Mouse (Mus musculus) gastrocnemius, adult 8-10 months (tissue): ENCODE data around the gene Mmel1. TPM values are rescaled to one million over a fixed set of nuclear protein-coding genes. Genes with fewer than 3 reads are reported as not detected.
A peak's percentile ranks its signal among the peaks of the same experiment; 100 is the strongest.

Experiments
- DNase-seq, 2 experiments: peaks; one replicate each; pipeline ENCODE4 v3.0.0; 2022; ENCODE audit warnings: low spot score in 2 of 2
- total RNA-seq, 4 experiments: library from RNA; stranded (reverse); gene quantifications; 2 replicates each; pipeline ENCODE4 v1.2.4; 2022

Mmel1 gene
- total RNA-seq, 4 experiments from 2014 or later = not detected

- peak; percentile 69 to 81 for DNase-seq
Observed at GRCm38 (mm10) chr4:154864271-154864771, 5.1 kb upstream of the Mmel1 start.

DNA sequence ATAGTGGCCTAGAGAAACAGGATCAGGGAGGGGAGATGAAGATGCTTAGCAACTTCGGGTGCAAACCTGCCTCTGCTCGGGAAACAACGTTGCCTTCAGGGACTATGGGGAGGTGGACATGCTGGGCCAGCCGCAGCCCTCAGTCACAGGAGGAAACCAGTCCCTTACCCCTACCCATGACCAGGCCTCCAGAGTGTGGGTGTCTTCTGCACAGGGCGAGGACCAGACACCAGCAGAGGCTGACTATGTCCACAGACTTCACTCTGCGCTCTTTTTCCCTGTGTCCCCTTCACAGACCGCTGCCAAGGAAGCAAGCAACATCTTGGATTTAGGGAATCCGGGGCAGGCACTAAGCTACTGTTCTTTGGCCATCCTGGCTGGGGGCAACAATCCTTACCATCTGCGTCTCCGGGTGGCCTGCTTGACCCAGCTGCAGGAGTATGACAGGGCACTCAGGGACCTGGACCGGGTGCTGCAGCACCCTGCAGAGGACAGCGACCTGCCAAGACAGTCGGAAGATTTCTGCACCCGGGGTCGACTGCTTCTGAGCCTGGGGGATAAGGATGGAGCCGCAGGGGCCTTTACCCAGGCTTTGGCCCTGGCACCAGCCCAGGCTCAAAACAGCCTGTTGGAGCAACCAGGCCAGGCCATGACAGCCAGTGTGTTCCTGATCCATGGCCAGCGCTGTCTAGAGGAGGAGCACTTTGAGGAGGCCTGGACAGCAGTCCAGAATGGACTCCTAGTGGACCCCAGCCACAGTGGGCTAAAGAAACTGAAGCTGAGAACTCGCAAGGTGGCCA is 4.2 kb upstream of the Mmel1 start:
- DNase-seq = peak in 1 of 2 experiments; percentile 1

DNA sequence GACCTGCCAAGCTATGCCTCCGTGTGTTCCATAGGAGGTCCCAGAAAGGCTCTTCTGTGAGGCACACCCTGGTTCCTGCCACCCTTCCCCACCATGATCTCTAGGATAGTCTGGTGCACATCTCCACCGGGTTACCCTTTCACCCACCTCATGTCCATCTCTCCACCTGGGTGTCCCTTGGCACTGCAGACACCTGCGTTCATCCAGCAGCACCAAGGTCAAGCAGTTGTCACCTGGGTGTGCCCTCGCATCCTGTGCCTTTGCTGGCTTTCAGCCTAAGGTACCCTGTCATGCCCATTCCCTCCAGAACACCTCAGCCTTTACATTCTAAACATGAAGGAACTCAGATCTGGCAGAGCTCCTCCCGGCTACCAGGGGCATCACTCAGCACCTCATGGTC is 3.0 kb upstream of the Mmel1 start:
- DNase-seq = no peak

- no peak for DNase-seq
Observed at GRCm38 (mm10) chr4:154867257-154867656, 2.1 kb upstream of the Mmel1 start.

- no peak for DNase-seq
Observed at GRCm38 (mm10) chr4:154870721-154871120, 1.3 kb downstream of the Mmel1 start.

- DNase-seq = no peak
Observed at GRCm38 (mm10) chr4:154871757-154872251, 2.4 kb downstream of the Mmel1 start.

- no peak for DNase-seq
Observed at GRCm38 (mm10) chr4:154873186-154873585, 3.8 kb downstream of the Mmel1 start.

DNA sequence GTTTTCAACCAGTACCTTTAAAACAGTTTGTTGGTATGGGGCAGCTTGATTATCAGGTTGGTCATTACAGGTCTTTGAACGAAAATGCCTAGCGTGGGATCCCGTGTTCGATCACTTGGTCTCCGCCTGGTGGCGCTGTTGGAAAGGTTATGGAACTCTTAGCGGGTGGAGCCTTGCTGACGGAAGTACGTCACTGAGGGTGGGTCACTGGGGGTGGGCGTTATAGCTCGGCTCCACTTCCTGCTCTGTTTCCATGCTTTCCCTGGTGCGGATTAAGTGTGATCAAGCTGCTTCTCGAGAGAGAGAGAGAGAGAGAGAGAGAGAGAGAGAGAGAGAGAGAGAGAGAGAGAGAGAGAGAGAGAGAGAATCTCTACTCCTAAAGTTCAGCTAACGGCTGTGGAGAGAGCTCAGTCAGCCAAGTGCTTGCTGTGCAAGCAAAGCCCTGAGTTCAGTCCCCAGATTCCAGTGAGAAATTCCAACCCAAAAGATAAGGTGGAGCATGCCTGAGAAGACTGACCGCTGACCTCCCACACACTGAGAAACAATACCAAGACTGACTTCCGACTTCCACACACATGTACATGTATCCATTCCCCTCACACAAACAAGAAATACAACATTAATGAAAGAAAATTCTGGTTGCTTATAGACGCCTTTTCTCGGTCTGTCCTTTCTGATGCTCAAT is 8.6 kb downstream of the Mmel1 start:
- peak; percentile 74 to 78 for DNase-seq

- no peak for DNase-seq
Observed at GRCm38 (mm10) chr4:154880730-154881129, 11.3 kb downstream of the Mmel1 start.

DNA sequence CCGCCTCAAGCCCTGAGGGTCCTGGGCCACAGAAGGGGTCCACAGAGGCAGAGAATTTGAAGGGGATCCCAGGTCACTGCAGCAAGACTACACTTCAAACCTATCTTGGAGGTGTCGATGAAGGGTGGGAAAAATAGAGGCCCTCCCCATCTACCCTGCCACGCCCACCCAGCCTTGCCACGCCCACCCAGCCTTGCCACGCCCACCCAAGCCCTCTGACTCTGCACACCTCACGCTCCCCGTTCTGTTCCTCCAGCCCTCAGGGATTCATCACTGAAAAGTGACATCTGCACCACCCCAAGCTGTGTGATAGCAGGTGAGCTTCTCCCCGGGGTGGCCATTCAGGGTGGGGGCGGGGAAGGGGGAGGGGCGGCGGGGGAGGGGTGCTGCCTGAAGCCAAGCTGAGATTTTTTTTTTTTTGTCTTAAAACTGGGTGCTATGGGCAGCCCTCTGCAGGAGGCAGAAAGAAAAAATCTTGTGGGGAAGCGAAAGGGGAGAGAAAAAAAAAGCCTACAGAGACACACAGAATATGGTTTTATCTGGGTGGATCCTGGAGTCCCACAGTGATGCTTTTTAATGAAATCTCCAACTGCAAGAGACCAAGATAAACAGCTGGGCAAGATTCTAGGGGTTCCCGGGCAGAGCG is 12.8 kb downstream of the Mmel1 start:
- DNase-seq = no peak

GRCm38 (mm10) chr4:154885416-154885815 is 16.0 kb downstream of the Mmel1 start:
- DNase-seq = no peak

- DNase-seq = no peak
Observed at GRCm38 (mm10) chr4:154886876-154887592, 17.6 kb downstream of the Mmel1 start.

GRCm38 (mm10) chr4:154887593-154888250 is 18.3 kb downstream of the Mmel1 start:
- no peak for DNase-seq

GRCm38 (mm10) chr4:154890887-154891286 is 21.5 kb downstream of the Mmel1 start:
- no peak for DNase-seq

DNA sequence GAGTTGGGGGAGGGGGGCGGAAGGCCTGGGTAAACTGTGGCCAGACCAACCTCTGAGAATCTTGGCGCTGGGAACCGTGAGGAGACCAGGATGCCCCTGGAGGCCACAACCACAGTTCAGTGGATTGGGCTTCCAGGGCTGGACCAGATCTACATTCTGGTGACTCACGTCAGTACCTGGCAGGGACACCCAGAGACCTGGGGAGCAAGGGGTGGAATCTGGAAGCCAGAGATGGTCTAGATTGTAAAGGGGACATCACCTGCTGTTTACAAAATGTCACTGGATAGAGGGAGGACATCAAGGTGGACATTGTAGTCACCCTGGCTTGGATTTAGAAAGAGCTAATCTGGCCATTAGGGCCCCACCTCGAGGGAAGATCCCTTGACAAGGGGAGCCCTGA is 26.2 kb downstream of the Mmel1 start:
- no peak for DNase-seq

GRCm38 (mm10) chr4:154897676-154898465 is 28.5 kb downstream of the Mmel1 start:
- DNase-seq = peak; percentile 63 to 73

DNA sequence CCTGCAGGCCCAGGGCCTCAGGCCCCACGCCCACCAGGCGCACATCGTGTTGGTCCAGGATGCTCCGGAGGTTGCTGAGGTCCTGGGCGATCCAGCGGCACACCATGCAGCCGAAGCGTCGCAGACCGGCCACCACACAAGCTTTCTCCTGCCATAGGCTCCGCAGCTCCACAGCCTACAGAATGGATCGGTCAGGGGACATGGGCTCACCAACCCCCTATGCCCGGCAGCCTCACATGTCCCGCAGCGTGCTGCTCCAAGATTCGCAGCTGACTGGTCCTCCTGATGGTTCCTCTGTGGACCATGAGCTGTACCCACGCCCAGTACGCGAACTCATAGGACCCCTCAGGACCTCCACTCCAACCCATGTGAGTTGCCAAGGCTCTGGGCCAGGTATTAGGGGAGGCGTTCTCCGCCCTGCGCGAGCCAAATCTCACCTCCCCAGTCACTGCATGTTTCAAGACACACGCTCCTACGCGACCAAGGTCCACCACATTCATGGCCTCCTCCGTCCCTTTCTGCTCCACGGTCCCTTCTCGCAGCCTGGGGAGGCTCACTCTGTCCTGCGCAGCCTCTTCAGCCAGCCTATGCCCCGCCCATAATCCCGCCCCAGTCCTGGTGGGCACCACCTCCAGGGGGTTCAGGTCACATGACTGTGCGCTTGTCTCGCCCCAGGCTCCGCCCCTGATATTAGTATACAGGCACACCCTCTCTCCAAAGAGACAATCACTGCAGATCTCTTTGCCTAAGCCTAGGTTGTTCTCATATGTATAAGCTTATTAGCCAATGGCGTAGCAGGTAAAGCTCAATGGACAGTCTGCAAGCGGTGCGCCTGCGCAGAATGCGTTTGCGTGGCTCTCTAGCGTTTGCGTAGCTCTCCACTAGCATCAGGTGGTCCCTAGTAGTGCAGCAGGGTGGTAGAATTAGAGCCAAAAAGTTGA is 29.4 kb downstream of the Mmel1 start, which contains the start of gene Fam213b:
Gene Fam213b, minus strand, starts transcription at position 630 of the 941 bp plus-strand sequence.
- DNase-seq = peak; percentile 61 to 74

DNA sequence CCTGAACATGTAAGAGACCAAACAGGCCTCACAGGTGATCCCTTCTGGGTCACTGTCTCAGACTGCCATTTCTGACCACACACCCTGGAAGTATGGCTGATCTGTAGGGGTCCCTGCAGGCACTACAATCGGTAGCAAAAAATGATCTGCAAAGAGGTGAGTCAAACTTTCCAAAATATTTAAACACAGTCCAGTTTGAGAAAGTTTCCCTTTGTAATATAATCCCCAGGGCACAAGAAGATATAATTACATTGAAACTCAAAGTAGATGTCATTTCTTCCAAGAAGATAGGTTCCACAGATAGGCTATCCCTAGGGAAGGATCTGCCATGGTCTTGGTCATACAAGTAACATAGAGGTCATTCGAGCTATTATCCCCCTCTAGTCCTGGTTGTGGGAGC is 33.0 kb downstream of the Mmel1 start:
- DNase-seq = no peak
